Mouse (Mus musculus) MN1 (cell line): ENCODE data around the gene Vmn1r217.
"Not testable (repeated sequence)": the region's sequence is repeated elsewhere in the genome, so short reads cannot be mapped to it uniquely, and the experiment has no call there.

ENCODE experiments used
- DNase-seq: peaks from one replicate; pipeline ENCODE4 v3.0.0-alpha.2; 2016; ENCODE audit warnings: low spot score

Gene Vmn1r217

DNA sequence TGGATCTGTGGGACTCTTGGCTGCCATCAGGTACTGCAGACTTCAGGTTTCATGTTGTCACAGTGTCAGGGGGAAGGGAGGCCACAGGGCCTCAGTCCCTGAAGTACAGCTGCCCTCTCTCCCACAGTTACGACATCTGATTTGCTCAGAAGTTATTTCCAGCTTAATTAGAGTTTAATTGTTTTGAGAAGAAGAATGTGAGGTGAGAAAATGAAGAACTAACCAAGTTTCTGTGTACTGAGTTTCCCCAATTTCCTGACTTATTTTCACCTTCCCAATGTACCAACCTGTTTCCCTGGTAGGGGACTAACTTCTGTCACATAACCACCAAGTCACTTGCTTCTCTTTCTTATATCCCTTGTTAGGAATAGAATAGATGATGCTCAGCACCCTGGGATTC, at the start of gene Vmn1r217:
TSS of gene Vmn1r217 (minus strand) at position 101 of the 400 bp plus-strand sequence.
- not testable (repeated sequence) for DNase-seq

DNA sequence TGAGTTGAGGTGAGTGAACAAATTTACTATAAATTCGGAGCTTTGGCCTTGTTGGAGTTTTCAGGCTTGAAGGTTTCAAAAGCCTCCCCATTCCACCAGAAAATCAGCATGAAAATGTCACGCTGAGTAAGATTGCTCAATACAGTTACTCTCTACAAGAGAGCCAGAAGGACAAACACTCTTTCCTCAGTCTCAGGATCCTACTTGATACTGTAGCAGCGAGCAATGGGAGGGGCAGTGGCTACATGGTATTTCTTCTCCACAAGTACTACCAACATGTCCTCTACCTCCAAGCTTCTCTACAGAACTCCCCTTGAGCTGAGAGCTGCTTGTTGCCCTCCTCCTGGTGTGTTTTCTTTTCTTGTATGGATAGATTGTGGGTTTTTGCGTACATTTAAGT, 48.4 kb upstream of the Vmn1r217 start:
- not testable (repeated sequence) for DNase-seq

DNA sequence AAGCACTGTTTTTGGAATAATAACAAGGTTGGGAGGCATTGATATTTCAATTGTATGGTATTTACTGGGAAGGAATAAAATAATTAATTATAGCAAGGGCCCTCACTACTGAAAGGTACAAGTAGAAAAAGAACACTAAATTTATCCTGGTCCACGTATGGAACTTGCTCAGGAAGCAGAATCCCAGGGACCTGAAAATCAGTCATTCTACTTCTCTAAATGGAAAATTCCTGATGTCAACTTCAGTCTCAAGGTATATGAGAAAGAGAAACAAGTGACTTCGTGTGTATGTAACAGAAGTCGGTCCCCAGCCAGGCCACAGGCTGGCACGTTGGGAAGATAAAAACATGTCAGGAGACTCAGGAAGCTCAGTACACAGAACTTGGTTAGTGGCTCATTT, 41.0 kb upstream of the Vmn1r217 start, which contains the start of gene Vmn1r219:
TSS of gene Vmn1r219 (plus strand) at position 301 of the 400 bp plus-strand sequence.
- DNase-seq: no peak

DNA sequence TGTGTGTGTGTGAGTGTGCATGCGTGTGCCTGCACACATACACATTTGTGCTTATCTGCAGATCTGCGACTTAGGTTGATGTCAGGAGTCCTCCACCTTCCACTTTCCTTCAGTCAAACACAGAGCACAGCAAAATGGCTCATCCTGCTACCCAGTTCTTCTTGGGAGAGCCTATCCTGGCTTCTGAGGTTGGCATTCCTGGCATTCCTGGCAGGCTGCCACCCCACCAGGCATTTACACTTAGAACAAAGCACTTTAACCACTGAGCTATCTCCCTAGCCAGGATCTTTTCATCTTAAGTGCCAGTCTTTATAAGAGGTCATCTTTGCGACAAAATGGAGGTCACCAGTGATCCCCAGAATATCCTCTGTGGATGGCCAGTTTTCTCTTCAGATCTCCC, 39.8 kb upstream of the Vmn1r217 start:
- no peak for DNase-seq

- DNase-seq: no peak
Measured at GRCm38 (mm10) chr13:23138880-23139279, 20.9 kb upstream of the Vmn1r217 start.

GRCm38 (mm10) chr13:23133501-23133900, 15.5 kb upstream of the Vmn1r217 start:
- no peak for DNase-seq

DNA sequence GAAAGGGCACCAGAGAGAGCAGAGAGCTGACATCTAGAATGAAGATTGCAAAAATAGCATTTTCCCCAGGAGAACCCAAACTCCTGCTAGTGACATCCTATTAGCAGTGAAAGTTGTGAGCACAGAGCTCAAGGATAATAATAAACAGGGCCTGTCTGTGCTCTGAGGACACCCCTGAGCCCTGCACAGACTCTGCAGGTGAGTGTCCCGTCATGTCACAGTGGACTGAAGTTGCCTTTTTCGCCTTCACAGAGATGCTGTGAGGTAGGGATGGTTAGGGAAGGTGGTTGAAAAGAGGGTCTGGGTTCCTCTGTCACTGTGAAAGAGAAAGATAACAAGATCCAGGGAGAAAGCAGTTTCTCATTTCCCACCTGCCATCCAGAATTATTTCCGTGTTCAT, 15.1 kb upstream of the Vmn1r217 start, which contains the start of gene Vmn1r218:
TSS of gene Vmn1r218 (plus strand) at position 57 of the 400 bp plus-strand sequence.
- DNase-seq: no peak

DNA sequence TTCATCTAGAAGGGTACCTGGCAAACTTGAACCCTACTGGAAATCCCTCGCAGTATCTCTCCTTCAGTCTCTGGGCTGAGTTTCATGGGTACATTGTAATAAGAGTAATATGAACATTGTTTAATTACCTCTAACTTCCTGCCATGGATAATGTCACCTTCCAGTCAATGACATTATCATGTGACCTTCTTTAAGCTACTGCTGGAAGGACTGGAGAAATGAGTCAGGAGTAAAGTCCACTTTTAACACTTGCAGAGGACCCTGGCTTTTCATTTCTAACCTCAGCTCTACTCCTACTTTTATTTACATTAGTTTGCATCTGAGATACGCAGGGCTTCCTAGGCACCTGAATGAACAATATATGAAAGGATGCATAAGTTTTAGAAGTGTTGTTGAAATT, 2.6 kb upstream of the Vmn1r217 start:
- no peak for DNase-seq

DNA sequence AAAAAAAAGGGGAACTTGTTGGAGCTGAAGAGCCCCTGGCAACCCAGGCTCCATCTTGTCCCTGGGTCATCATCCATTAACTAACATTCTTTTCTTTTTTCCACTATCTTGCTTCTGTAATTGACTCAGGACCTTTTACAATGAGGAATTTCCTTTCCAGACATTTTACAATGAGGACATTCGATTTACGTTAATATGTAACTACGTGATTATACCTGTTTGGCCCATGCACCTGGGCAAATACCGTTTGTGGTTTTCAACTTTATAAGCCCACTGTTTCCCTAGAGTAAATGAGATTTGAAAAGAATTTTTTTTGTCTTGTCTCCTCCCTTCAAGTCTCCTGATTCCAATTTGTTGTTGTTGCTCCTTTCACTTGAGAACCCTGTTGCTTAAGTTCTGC, 23.6 kb downstream of the Vmn1r217 start:
- no peak for DNase-seq

GRCm38 (mm10) chr13:23069312-23069711, 48.7 kb downstream of the Vmn1r217 start:
- DNase-seq: no peak

DNA sequence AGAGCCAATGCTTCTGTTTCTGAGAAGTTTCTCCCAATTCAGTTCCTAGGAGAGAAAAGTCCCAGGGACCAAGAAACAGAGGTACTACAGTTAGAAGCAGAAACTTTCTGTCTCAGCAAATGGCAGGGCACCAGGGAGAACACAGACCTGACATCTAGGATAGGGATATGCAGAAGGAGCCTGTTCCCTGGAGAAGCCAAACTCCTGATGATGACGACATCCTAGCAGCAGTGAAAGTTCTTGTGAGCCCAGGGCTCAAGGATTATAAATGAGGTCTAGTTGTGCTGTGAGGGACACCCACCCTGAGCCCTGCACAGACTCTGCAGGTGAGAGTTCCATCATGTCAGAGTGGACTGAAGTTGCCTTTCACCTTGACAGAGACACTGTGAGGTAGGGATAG, 50.3 kb downstream of the Vmn1r217 start, which contains the start of gene Vmn1r215:
TSS of gene Vmn1r215 (plus strand) at position 301 of the 400 bp plus-strand sequence.
- no peak for DNase-seq

GRCm38 (mm10) chr13:23057778-23058177, 60.2 kb downstream of the Vmn1r217 start:
- DNase-seq: no peak
